Mouse (Mus musculus) testis, adult 2 months (tissue): Measurements from ENCODE around the gene H2al1k.
"Not testable (repeated sequence)": the region's sequence is repeated elsewhere in the genome, so short reads cannot be mapped to it uniquely, and the experiment has no call there.

Experiments
- CTCF ChIP-seq: fragments of 200-500 bp; IDR thresholded peaks from 2 replicates; pipeline ENCODE4 v1.5.1; 2012; ENCODE audit warnings: low read depth, mild to moderate bottlenecking, inconsistent platforms, low read length, moderate library complexity; ENCODE audit not compliant: control insufficient read depth, insufficient read depth, insufficient replicate concordance
- POLR2A ChIP-seq: fragments of 200-500 bp; IDR thresholded peaks from 2 replicates; pipeline ENCODE4 v1.6.1; 2012; ENCODE audit warnings: low read depth, mild to moderate bottlenecking, inconsistent platforms, low read length, moderate library complexity; ENCODE audit not compliant: control insufficient read depth

GRCm38 (mm10) chrX:9327954-9328353 is 22.5 kb upstream of the H2al1k start:
- TF ChIP-seq CTCF, POLR2A: not testable (repeated sequence)
